In the genomic region with DNA sequence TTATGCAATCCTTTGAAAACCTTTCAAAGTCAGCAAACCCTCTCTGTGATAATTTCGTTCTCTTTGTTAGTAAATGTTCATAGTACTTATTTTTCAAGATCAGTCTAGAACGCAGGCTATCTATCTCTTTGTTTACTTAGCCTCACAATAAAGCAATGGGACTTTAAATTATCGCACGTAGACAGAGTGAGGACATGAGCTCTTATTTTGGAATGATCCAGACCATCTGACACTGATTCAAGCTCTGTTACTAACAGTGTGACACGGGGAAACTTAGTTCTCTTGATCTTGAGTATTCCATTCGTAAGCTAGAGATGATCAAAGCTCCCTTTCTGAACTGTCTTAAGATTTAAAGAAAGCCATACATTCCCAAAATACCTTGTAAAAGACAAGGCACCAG, we compare ENCODE assay signal across 31 mouse cellular contexts.
"Had no signal": no experiment of that assay in that cellular context is flagged by ENCODE, and none has a peak within 500 bp of the region (broad histone marks: within the 10 kb centered on the region; RNA-seq: fewer than 3 reads in every experiment).

No protein-coding gene starts in this region.

- H3K4me1 ChIP-seq: limb, embryonic 10.5 days; limb, embryonic 12.5 days; limb, embryonic 13.5 days; limb, embryonic 15.5 days; liver, embryonic 13.5 days; liver, embryonic 15.5 days; midbrain, embryonic 10.5 days; midbrain, embryonic 12.5 days; midbrain, embryonic 13.5 days; midbrain, embryonic 15.5 days; neural tube, embryonic 12.5 days; neural tube, embryonic 13.5 days had no signal

- H3K36me3 ChIP-seq: limb, embryonic 10.5 days; limb, embryonic 12.5 days; limb, embryonic 13.5 days; limb, embryonic 15.5 days; liver, embryonic 12.5 days; liver, embryonic 13.5 days; liver, embryonic 15.5 days; lung, embryonic 15.5 days; midbrain, embryonic 10.5 days; midbrain, embryonic 12.5 days; midbrain, embryonic 13.5 days; midbrain, embryonic 15.5 days; neural tube, embryonic 12.5 days; neural tube, embryonic 13.5 days had no signal

- H3K9me3 ChIP-seq: limb, embryonic 10.5 days; limb, embryonic 12.5 days; limb, embryonic 13.5 days; limb, embryonic 15.5 days; liver, embryonic 12.5 days; liver, embryonic 13.5 days; liver, embryonic 15.5 days; lung, embryonic 15.5 days; midbrain, embryonic 10.5 days; midbrain, embryonic 12.5 days; midbrain, embryonic 13.5 days; midbrain, embryonic 15.5 days; neural tube, embryonic 12.5 days; neural tube, embryonic 13.5 days had no signal

- H3K4me2 ChIP-seq: limb, embryonic 12.5 days; limb, embryonic 13.5 days; limb, embryonic 15.5 days; liver, embryonic 11.5 days; liver, embryonic 12.5 days; liver, embryonic 13.5 days; liver, embryonic 15.5 days; lung, embryonic 14.5 days; lung, embryonic 15.5 days; midbrain, embryonic 11.5 days; midbrain, embryonic 12.5 days; midbrain, embryonic 13.5 days; midbrain, embryonic 15.5 days; neural tube, embryonic 12.5 days; neural tube, embryonic 13.5 days had no signal

- DNase-seq: left cerebral cortex, postnatal 4 days; liver; liver, embryonic 13.5 days; liver, postnatal 0 days; lung, adult 18-20 months; lung, embryonic 14.5 days; lung, postnatal 10 days; lung, postnatal 14 days; lung, postnatal 36 days; lung, postnatal 4 days; midbrain, embryonic 14.5 days had no signal

- H3K4me3 ChIP-seq: limb, embryonic 10.5 days; limb, embryonic 12.5 days; limb, embryonic 13.5 days; limb, embryonic 15.5 days; liver, embryonic 12.5 days; liver, embryonic 13.5 days; liver, embryonic 15.5 days; lung, embryonic 15.5 days; megakaryocyte, embryonic 14.5 days; midbrain, embryonic 10.5 days; midbrain, embryonic 12.5 days; midbrain, embryonic 13.5 days; midbrain, embryonic 15.5 days; myocyte; neural tube, embryonic 12.5 days; neural tube, embryonic 13.5 days had no signal

- H3K9ac ChIP-seq: limb, embryonic 12.5 days; limb, embryonic 13.5 days; limb, embryonic 15.5 days; liver, embryonic 12.5 days; liver, embryonic 13.5 days; liver, embryonic 14.5 days; liver, embryonic 15.5 days; liver, postnatal 0 days; lung, embryonic 14.5 days; lung, embryonic 15.5 days; midbrain, embryonic 12.5 days; midbrain, embryonic 13.5 days; midbrain, embryonic 15.5 days; neural tube, embryonic 12.5 days; neural tube, embryonic 13.5 days had no signal

- H3K27me3 ChIP-seq: limb, embryonic 12.5 days; limb, embryonic 13.5 days; limb, embryonic 15.5 days; liver, embryonic 12.5 days; liver, embryonic 13.5 days; liver, embryonic 15.5 days; lung, embryonic 15.5 days; megakaryocyte, embryonic 14.5 days; midbrain, embryonic 12.5 days; midbrain, embryonic 13.5 days; midbrain, embryonic 15.5 days; neural tube, embryonic 12.5 days; neural tube, embryonic 13.5 days had no signal

- ATAC-seq: liver, embryonic 12.5 days; liver, postnatal 0 days; midbrain, embryonic 13.5 days; midbrain, embryonic 15.5 days; midbrain, embryonic 16.5 days had no signal

- H3K27ac ChIP-seq: limb, embryonic 10.5 days; limb, embryonic 12.5 days; limb, embryonic 13.5 days; limb, embryonic 15.5 days; liver, embryonic 12.5 days; liver, embryonic 13.5 days; liver, embryonic 14.5 days; liver, embryonic 15.5 days; macrophage; midbrain, embryonic 10.5 days; midbrain, embryonic 12.5 days; midbrain, embryonic 13.5 days; midbrain, embryonic 15.5 days; neural tube, embryonic 12.5 days; neural tube, embryonic 13.5 days had no signal
